Mouse (Mus musculus) liver, embryonic 14.5 days (tissue): Measurements from ENCODE around the gene Krt26. TPM values are rescaled to one million over a fixed set of nuclear protein-coding genes. Genes with fewer than 3 reads are reported as not detected.

Experiments used
- ATAC-seq: fragments of 200-750 bp; cut with Nextera tagmentation; 2 replicates; pipeline ENCODE4 v1.8.0; 2017; ENCODE audit warnings: moderate number of reproducible peaks, mild to moderate bottlenecking, moderate library complexity; ENCODE audit not compliant: insufficient read depth
- DNase-seq, 3 experiments: peaks; one replicate each; pipeline ENCODE4 v3.0.0-alpha.2; 2012 to 2013; ENCODE audit warnings: low read depth in 3 of 3, low spot score in 3 of 3
- H3K27ac ChIP-seq: fragments of 300-500 bp; sonication (generic); 2 replicates; pipeline ENCODE4 v1.5.1; 2014; ENCODE audit warnings: moderate library complexity, mild to moderate bottlenecking, control low read depth, inconsistent platforms
- H3K27me3 ChIP-seq: fragments of 300-500 bp; sonication (generic); 2 replicates; pipeline ENCODE4 v1.6.1; 2014; ENCODE audit warnings: mild to moderate bottlenecking, low read length, moderate library complexity; ENCODE audit not compliant: control insufficient read depth, insufficient read depth
- H3K36me3 ChIP-seq: fragments of 300-500 bp; sonication (generic); replicated peaks from 2 replicates; pipeline ENCODE4 v1.6.1; 2014; ENCODE audit warnings: low read depth; ENCODE audit not compliant: control insufficient read depth, insufficient read depth
- H3K4me1 ChIP-seq, 2 experiments: fragments of 200-500 bp in 1 of 2; fragments of 300-500 bp in 1 of 2; sonication (generic) in 1 of 2; replicated peaks; 2 replicates each; pipeline ENCODE4 v1.6.1; 2012 to 2014; ENCODE audit warnings: antibody characterized with exemption in 1 of 2, inconsistent platforms in 1 of 2, low read length in 1 of 2; ENCODE audit not compliant: control insufficient read depth in 2 of 2, insufficient read depth in 2 of 2
- H3K4me2 ChIP-seq: fragments of 300-500 bp; sonication (generic); 2 replicates; pipeline ENCODE4 v1.6.1; 2014; ENCODE audit warnings: low read depth, mild to moderate bottlenecking, control low read depth, moderate library complexity
- H3K4me3 ChIP-seq, 2 experiments: fragments of 200-500 bp in 1 of 2; fragments of 300-500 bp in 1 of 2; sonication (generic) in 1 of 2; 2 replicates each; pipeline ENCODE4 v1.5.1; 2012 to 2014; ENCODE audit warnings: low read depth in 2 of 2, low read length in 2 of 2, mild to moderate bottlenecking in 2 of 2, control low read depth in 1 of 2, inconsistent platforms in 1 of 2, moderate library complexity in 1 of 2; ENCODE audit not compliant: insufficient read depth in 1 of 2
- H3K9ac ChIP-seq: fragments of 300-500 bp; sonication (generic); replicated peaks from 2 replicates; pipeline ENCODE4 v1.6.1; 2014; ENCODE audit warnings: mild to moderate bottlenecking, control low read depth, moderate library complexity
- H3K9me3 ChIP-seq: fragments of 300-500 bp; sonication (generic); 2 replicates; pipeline ENCODE4 v1.6.1; 2016; ENCODE audit warnings: low read length, mixed read lengths; ENCODE audit not compliant: control insufficient read depth
- CTCF ChIP-seq: IDR thresholded peaks from 2 replicates; pipeline ENCODE4 v1.5.1; 2016; ENCODE audit warnings: antibody characterized with exemption, low read depth, control low read depth
- EP300 ChIP-seq: IDR thresholded peaks from 2 replicates; pipeline ENCODE4 v1.6.1; 2016; ENCODE audit warnings: antibody characterized with exemption, low read depth
- WGBS: fragments of 180-500 bp; shearing (Covaris S2); extraction: QIAGEN DNeasy Blood & Tissue Kit; methylation state at CpG from one replicate; pipeline ENCODE4 v1.1.7; 2014; ENCODE audit not compliant: insufficient replicate concordance; 5-methylcytosine and 5-hydroxymethylcytosine counted together
- polyA plus RNA-seq, 2 experiments: library from polyadenylated mRNA; depleted of rRNA in 1 of 2; stranded (reverse) in 1 of 2; unstranded in 1 of 2; fragments of >200 nt; fragmentation: Nextera tagmentation in 1 of 2; extraction: Ambion mirVana in 1 of 2; gene quantifications; 2 replicates each; pipeline versions ENCODE4 v1.2.1 to v1.2.3; 2012 to 2014

The Krt26 gene
- polyA plus RNA-seq, 2 experiments, result not detected

DNA sequence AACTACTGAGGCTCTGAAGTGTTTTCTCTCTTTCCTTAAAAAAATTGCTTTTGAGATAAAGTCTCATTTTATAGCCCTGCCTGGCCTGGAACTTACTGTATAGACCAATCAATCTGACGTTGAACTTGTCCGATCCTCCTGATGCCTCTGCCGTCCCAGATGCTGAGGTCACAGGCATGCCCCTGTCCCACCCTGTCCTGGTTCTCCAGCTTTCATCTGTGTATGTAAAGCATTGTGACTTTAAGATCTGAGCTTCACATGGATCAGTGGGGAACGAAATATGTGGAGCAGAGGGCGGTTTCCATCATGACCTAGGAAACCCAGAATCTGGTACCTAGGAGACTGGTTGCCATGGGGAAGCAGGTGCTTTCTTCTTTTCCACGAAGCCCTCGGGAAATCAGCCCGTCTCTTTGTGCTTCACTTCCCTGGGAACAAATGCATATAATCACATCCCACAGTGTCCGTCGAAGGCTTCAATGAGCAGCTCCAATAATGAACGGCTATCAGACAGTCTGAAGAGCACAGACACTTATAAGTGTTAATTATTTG lies 1.6 kb upstream of the Krt26 start:
- WGBS, result 69% methylated on average over 11 of the region's 11 CpGs
- DNase-seq (no peak), ATAC-seq (no peak)
- Histone ChIP-seq H3K4me3 (no peak overlapping the region), H3K36me3 (no peaks in the 10 kb centered on the region), H3K9me3 (no peaks in the 10 kb centered on the region), H3K27ac (no peak overlapping the region), H3K4me2 (no peak overlapping the region), H3K27me3 (no peaks in the 10 kb centered on the region), H3K4me1 (no peaks in the 10 kb centered on the region), H3K9ac (no peak overlapping the region)
- no peak for TF ChIP-seq CTCF
- no peak for TF ChIP-seq EP300

DNA sequence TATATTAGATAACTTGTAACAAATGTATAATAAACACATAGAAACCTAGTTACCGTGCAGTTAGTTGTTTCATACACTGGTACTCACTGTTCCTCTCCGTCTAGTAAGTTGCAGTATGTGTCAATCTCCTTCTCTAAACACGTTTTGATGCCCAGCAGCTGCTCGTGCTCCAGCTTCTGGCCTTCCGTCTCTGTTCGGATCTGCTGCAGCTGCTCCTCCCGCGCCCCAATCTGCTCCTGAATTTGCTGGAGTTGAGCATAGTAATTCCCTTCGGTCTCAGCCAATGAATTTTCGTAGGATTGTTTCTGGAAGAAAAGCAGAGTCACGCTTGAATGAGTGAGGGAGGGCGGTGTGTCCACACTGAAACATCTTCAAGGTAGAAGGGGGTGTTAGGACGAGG lies 4.3 kb downstream of the Krt26 start:
- H3K27ac ChIP-seq, result no peak overlapping the region
- no peaks in the 10 kb centered on the region for H3K36me3 ChIP-seq
- DNase-seq (no peak), ATAC-seq (no peak)
- TF ChIP-seq EP300 (no peak), CTCF (no peak)
- no peak overlapping the region for H3K9ac ChIP-seq
- 65% methylated on average over 13 of the region's 13 CpGs for WGBS
- H3K9me3 ChIP-seq, result no peaks in the 10 kb centered on the region
- H3K27me3 ChIP-seq, result no peaks in the 10 kb centered on the region
- no peaks in the 10 kb centered on the region for H3K4me1 ChIP-seq
- H3K4me3 ChIP-seq, result no peak overlapping the region
- no peak overlapping the region for H3K4me2 ChIP-seq

DNA sequence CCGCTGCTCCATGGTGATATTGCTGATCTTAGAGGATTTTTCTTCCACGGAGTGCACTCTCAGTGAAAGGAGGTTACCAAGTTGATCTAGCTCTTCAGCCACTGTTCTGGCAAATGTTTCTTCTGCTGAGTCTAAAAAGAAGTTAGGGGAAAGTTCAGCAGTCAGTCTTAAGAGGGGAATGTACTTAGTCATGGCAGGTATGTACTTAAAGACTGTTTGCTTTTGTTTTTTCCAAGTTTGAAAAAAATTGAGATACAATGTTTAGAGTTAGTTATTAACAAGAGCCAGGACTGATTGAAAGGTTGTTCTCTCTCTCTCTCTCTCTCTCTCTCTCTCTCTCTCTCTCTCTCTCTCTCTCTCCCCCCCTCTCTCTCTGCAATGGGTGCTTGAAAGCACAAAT lies 8.1 kb downstream of the Krt26 start:
- no peak for DNase-seq
- no peak for ATAC-seq
- H3K36me3 ChIP-seq, result no peaks in the 10 kb centered on the region
- H3K27ac ChIP-seq, result no peak overlapping the region
- WGBS, result 53% methylated on average over 2 of the region's 2 CpGs
- no peaks in the 10 kb centered on the region for H3K27me3 ChIP-seq
- TF ChIP-seq CTCF (no peak), EP300 (no peak)
- H3K9me3 ChIP-seq, result no peaks in the 10 kb centered on the region
- H3K4me2 ChIP-seq, result no peak overlapping the region
- no peak overlapping the region for H3K4me3 ChIP-seq
- H3K4me1 ChIP-seq, result no peaks in the 10 kb centered on the region
- H3K9ac ChIP-seq, result no peak overlapping the region

DNA sequence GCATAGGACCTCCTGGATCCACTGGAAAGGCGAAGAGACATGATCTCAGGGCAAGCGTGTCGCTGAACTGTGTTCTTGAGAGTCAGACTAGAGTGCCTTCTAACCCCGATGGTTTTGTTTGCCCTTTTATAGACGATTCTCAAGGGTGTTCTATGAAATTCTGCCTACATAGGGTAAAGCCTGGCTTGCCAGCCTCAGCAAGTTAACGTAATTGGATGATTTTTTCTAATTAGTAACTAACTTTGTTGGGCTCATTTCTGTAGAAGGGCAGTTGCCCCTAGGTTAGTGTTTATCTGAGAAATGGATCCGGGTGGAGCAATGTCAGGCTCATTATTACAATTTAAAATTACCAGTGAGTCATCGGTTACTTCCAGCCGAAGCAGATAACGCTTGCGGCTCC lies 14.9 kb downstream of the Krt26 start, which contains the start of gene Krt25:
Krt25 (minus strand) TSS at position 101 of the 400 bp plus-strand sequence.
- Histone ChIP-seq H3K9ac (no peak within 1 kb of the TSS), H3K27ac (no peak within 1 kb of the TSS), H3K9me3 (no peaks in the 10 kb centered on the region), H3K36me3 (no peaks in the 10 kb centered on the region), H3K4me1 (no peaks in the 10 kb centered on the region), H3K4me2 (no peak within 1 kb of the TSS), H3K4me3 (no peak within 1 kb of the TSS), H3K27me3 (no peaks in the 10 kb centered on the region)
- 74% methylated on average over 11 of the region's 11 CpGs for WGBS
- no peak for ATAC-seq
- TF ChIP-seq CTCF (no peak), EP300 (no peak)
- DNase-seq, result no peak

DNA sequence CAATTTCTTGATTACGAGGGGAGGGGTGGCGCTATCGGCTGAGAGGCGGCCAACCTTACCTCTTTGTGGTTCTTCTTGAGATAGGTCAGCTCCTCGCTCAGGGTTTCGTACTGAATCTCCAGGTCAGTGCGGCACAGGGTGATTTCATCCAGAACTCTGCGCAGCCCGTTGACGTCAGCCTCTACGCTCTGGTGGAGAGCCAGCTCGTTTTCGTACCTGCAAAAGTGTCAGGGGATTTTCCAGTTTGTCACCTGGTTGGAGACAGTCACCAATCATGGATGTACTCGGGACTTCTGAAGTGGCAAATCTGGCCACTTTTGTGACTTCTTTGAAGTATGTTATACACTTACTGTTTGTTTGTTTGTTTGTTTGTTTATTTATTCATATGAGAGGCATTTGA lies 16.7 kb downstream of the Krt26 start:
- no peaks in the 10 kb centered on the region for H3K36me3 ChIP-seq
- ATAC-seq (no peak), DNase-seq (no peak)
- H3K9me3 ChIP-seq, result no peaks in the 10 kb centered on the region
- no peak overlapping the region for H3K4me2 ChIP-seq
- no peaks in the 10 kb centered on the region for H3K4me1 ChIP-seq
- H3K9ac ChIP-seq, result no peak overlapping the region
- H3K27me3 ChIP-seq, result no peaks in the 10 kb centered on the region
- WGBS, result 75% methylated on average over 14 of the region's 14 CpGs
- no peak for TF ChIP-seq EP300
- no peak for TF ChIP-seq CTCF
- no peak overlapping the region for H3K4me3 ChIP-seq
- H3K27ac ChIP-seq, result no peak overlapping the region
